Mouse (Mus musculus) CH12.LX (cell line): Measurements from ENCODE around the gene Eps15. TPM values are rescaled to one million over a fixed set of nuclear protein-coding genes. Genes with fewer than 3 reads are reported as not detected.

ENCODE experiments used
- DNase-seq: peaks from one replicate; pipeline ENCODE4 v3.0.0-alpha.2; 2013; ENCODE audit errors: extremely low read depth
- H3K27ac ChIP-seq: 2 replicates; pipeline ENCODE4 v1.5.1; 2012; ENCODE audit warnings: low read depth, mild to moderate bottlenecking, control low read depth, moderate library complexity; ENCODE audit not compliant: insufficient read depth
- H3K27me3 ChIP-seq: replicated peaks from 2 replicates; pipeline ENCODE3; 2012; ENCODE audit warnings: inconsistent platforms
- H3K36me3 ChIP-seq, 2 experiments: replicated peaks in 1 of 2; 2 replicates each; pipeline versions ENCODE3 to v1.6.1; 2012; ENCODE audit warnings: inconsistent platforms in 1 of 2, low read length in 1 of 2, mild to moderate bottlenecking in 1 of 2, mixed read lengths in 1 of 2, moderate library complexity in 1 of 2; ENCODE audit not compliant: control insufficient read depth in 1 of 2, insufficient read depth in 1 of 2
- H3K4me1 ChIP-seq, 2 experiments: 2 replicates each; pipeline ENCODE4 v1.6.1; 2012; ENCODE audit warnings: inconsistent platforms in 1 of 2, moderate library complexity in 1 of 2; ENCODE audit not compliant: insufficient read depth in 2 of 2, control insufficient read depth in 1 of 2
- H3K4me2 ChIP-seq: 2 replicates; pipeline ENCODE4 v1.6.1; 2012; ENCODE audit warnings: low read depth, mild to moderate bottlenecking, control low read depth; ENCODE audit not compliant: poor library complexity, insufficient read depth, severe bottlenecking
- H3K4me3 ChIP-seq, 3 experiments: fragments of 150-350 bp in 1 of 3; sonication (generic) in 1 of 3; replicated peaks in 1 of 3; 2 replicates each; pipeline versions ENCODE3 to v1.5.1; 2011 to 2012; ENCODE audit warnings: low read depth in 2 of 3, low read length in 2 of 3, mild to moderate bottlenecking in 2 of 3, moderate library complexity in 2 of 3, control low read depth in 1 of 3, improper control_type of control experiment in 1 of 3, inconsistent platforms in 1 of 3, mixed read lengths in 1 of 3; ENCODE audit not compliant: poor library complexity in 1 of 3
- H3K79me2 ChIP-seq: replicated peaks from 2 replicates; pipeline ENCODE4 v1.6.1; 2012; ENCODE audit warnings: mild to moderate bottlenecking, moderate library complexity; ENCODE audit not compliant: control insufficient read depth, poor library complexity, insufficient read depth, severe bottlenecking; ENCODE audit errors: extremely low read depth
- H3K9ac ChIP-seq: 2 replicates; pipeline ENCODE4 v1.6.1; 2012; ENCODE audit warnings: low read depth, mild to moderate bottlenecking, control low read depth, moderate library complexity; ENCODE audit not compliant: insufficient read depth
- H3K9me3 ChIP-seq: replicated peaks from 2 replicates; pipeline ENCODE3; 2012; ENCODE audit warnings: low read length, inconsistent platforms, mixed read lengths
- CHD2 ChIP-seq: IDR thresholded peaks from 2 replicates; pipeline ENCODE4 v1.6.1; 2011; ENCODE audit warnings: low read length, improper control_type of control experiment
- CTCF ChIP-seq, 2 experiments: IDR thresholded peaks in 1 of 2; conservative IDR thresholded peaks in 1 of 2; 2 replicates each; pipeline ENCODE4 v1.5.1; 2011 to 2012; ENCODE audit warnings: low read depth in 2 of 2, low read length in 2 of 2, improper control_type of control experiment in 1 of 2, inconsistent platforms in 1 of 2, mild to moderate bottlenecking in 1 of 2, moderate library complexity in 1 of 2
- ETS1 ChIP-seq: conservative IDR thresholded peaks from 2 replicates; pipeline ENCODE4 v1.6.1; 2012; ENCODE audit warnings: low read depth, mild to moderate bottlenecking, inconsistent platforms, low read length, improper control_type of control experiment, moderate library complexity
- HCFC1 ChIP-seq: IDR thresholded peaks from 2 replicates; pipeline ENCODE4 v1.6.1; 2012; ENCODE audit warnings: low read depth, mild to moderate bottlenecking, inconsistent platforms, low read length, improper control_type of control experiment
- JUN ChIP-seq: IDR thresholded peaks from 2 replicates; pipeline ENCODE4 v1.6.1; 2011; ENCODE audit warnings: low read depth, mild to moderate bottlenecking, low read length, improper control_type of control experiment, moderate library complexity; ENCODE audit not compliant: insufficient read depth
- KAT2A ChIP-seq: IDR thresholded peaks from 2 replicates; pipeline ENCODE4 v1.6.1; 2012; ENCODE audit warnings: low read length, improper control_type of control experiment, inconsistent platforms; ENCODE audit not compliant: insufficient replicate concordance
- MAFK ChIP-seq: IDR thresholded peaks from 2 replicates; pipeline ENCODE4 v1.6.1; 2011; ENCODE audit warnings: low read length, improper control_type of control experiment; ENCODE audit not compliant: insufficient replicate concordance
- MAX ChIP-seq: IDR thresholded peaks from 2 replicates; pipeline ENCODE4 v1.6.1; 2011; ENCODE audit warnings: low read length, improper control_type of control experiment
- MEF2A ChIP-seq: IDR thresholded peaks from 2 replicates; pipeline ENCODE4 v1.6.1; 2014; ENCODE audit warnings: low read depth, mild to moderate bottlenecking, inconsistent platforms, low read length, improper control_type of control experiment, borderline replicate concordance
- MXI1 ChIP-seq: IDR thresholded peaks from 2 replicates; pipeline ENCODE4 v1.6.1; 2011; ENCODE audit warnings: mild to moderate bottlenecking, low read depth, low read length, improper control_type of control experiment
- MYC ChIP-seq: IDR thresholded peaks from 2 replicates; pipeline ENCODE4 v1.6.1; 2011; ENCODE audit warnings: low read depth, mild to moderate bottlenecking, improper control_type of control experiment, low read length
- NRF1 ChIP-seq: IDR thresholded peaks from 2 replicates; pipeline ENCODE4 v1.6.1; 2014; ENCODE audit warnings: low read depth, mild to moderate bottlenecking, inconsistent platforms, low read length, improper control_type of control experiment, moderate library complexity
- POLR2AphosphoS2 ChIP-seq: IDR thresholded peaks from 2 replicates; pipeline ENCODE4 v1.6.1; 2011; ENCODE audit warnings: low read depth, low read length, improper control_type of control experiment
- SMC3 ChIP-seq: IDR thresholded peaks from 2 replicates; pipeline ENCODE4 v1.6.1; 2011; ENCODE audit warnings: low read depth, low read length, improper control_type of control experiment
- TBP ChIP-seq: conservative IDR thresholded peaks from 2 replicates; pipeline ENCODE4 v1.6.1; 2011; ENCODE audit warnings: low read depth, low read length, improper control_type of control experiment
- TCF12 ChIP-seq: IDR thresholded peaks from 2 replicates; pipeline ENCODE4 v1.6.1; 2014; ENCODE audit warnings: low read depth, mild to moderate bottlenecking, inconsistent platforms, low read length, improper control_type of control experiment
- UBTF ChIP-seq: IDR thresholded peaks from 2 replicates; pipeline ENCODE4 v1.6.1; 2012; ENCODE audit warnings: low read depth, mild to moderate bottlenecking, inconsistent platforms, low read length, improper control_type of control experiment, moderate library complexity
- USF1 ChIP-seq: IDR thresholded peaks from 2 replicates; pipeline ENCODE4 v1.6.1; 2014; ENCODE audit warnings: low read depth, mild to moderate bottlenecking, inconsistent platforms, low read length, improper control_type of control experiment
- ZMIZ1 ChIP-seq: IDR thresholded peaks from 2 replicates; pipeline ENCODE4 v1.6.1; 2012; ENCODE audit warnings: low read depth, mild to moderate bottlenecking, inconsistent platforms, low read length, improper control_type of control experiment
- dilution Hi-C: fragments of 300-500 bp; cut with MboI; formaldehyde crosslinking; loops from 2 replicates; pipeline ENCODE4 v1.14.3; 2020; ENCODE audit warnings: low sequenced_read_pairs; ENCODE audit not compliant: extremely low pct_unique_long_range_greater_than_20kb, extremely low pct_ligation_motif_present
- in situ Hi-C: fragments of 300-500 bp; cut with MboI; formaldehyde crosslinking; loops from 3 replicates; pipeline ENCODE4 v1.14.3; 2019; ENCODE audit warnings: low sequenced_read_pairs, low pct_ligation_motif_present, low pct_unique_long_range_greater_than_20kb, mixed read lengths
- polyA plus RNA-seq: library from polyadenylated mRNA; unstranded; fragments of >175 nt; gene quantifications from 2 replicates; pipeline ENCODE4 v1.2.1, GENCODE M21; 2012; ENCODE audit warnings: low read depth; ENCODE audit not compliant: insufficient read length
- total RNA-seq, 2 experiments: library from RNA; depleted of rRNA; stranded (reverse); fragments of 300-350 nt in 1 of 2; fragments of >200 nt in 1 of 2; gene quantifications; 2 replicates each; pipeline ENCODE4 v1.2.3; 2012 to 2014

Eps15 gene
- total and polyA plus RNA-seq, 3 experiments: 23.4 to 60.4 (median 39.6) TPM

- Histone ChIP-seq H3K79me2 (no peaks in the 10 kb centered on the region), H3K36me3 (no peaks in the 10 kb centered on the region), H3K27me3 (no peaks in the 10 kb centered on the region)
- dilution Hi-C loops: no loop called here
- no peak for DNase-seq
- TF ChIP-seq CHD2 (no peak), HCFC1 (no peak), POLR2AphosphoS2 (no peak), SMC3 (no peak), NRF1 (no peak), USF1 (no peak), ETS1 (no peak), MAFK (no peak), TBP (no peak), KAT2A (no peak), MAX (no peak), MXI1 (no peak), ZMIZ1 (no peak)
- TF ChIP-seq, all 38 proteins: peak for 0
- no peak overlapping the region for H3K9ac ChIP-seq
- no peak overlapping the region for H3K27ac ChIP-seq
- H3K4me2 ChIP-seq: no peak overlapping the region
- no peaks in the 10 kb centered on the region for H3K9me3 ChIP-seq
- H3K4me3 ChIP-seq: no peak overlapping the region
- peaks cover 0 to 3% of the 10 kb centered on the region in 2 experiments; a peak in 1 of 4 replicates for H3K4me1 ChIP-seq
- in situ Hi-C loops: no loop called here
Measured at GRCm38 (mm10) chr4:109257639-109258038, 22.4 kb upstream of the Eps15 start.

DNA sequence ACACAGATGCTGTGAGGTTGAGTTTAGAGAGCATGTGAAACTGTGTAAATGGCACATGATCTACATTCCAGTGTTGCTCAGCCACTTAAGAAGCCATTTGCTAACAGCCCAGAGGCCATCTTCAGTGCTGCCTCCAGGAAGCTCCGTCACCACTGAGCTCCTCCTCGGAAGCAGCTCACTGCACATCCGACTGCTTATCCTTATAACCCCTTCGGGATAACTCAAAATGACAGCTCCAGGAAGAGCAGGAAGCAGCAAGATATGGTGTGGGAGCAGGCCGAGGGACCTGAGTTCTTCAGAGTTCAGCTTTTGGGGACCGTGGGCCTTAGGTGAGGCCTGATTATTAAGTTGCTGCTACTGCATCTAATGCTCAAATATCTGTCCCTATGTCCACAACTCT is 18.0 kb upstream of the Eps15 start:
- Histone ChIP-seq H3K9ac (no peak overlapping the region), H3K4me3 (no peak overlapping the region), H3K79me2 (no peaks in the 10 kb centered on the region), H3K27ac (no peak overlapping the region), H3K27me3 (no peaks in the 10 kb centered on the region), H3K4me1 (peaks cover 0 to 5% of the 10 kb centered on the region in 2 experiments; a peak in 3 of 4 replicates), H3K36me3 (no peaks in the 10 kb centered on the region), H3K4me2 (no peak overlapping the region), H3K9me3 (no peaks in the 10 kb centered on the region)
- no peak for DNase-seq
- TF ChIP-seq UBTF (no peak), CTCF (conservative IDR thresholded peaks at IDR 0.05 in 1 of 2, IDR thresholded peaks at IDR 0.05 in 1 of 2; ENCODE audit: low read depth in 2 of 2, low read length in 2 of 2) (no peak), ZMIZ1 (no peak), JUN (no peak), KAT2A (no peak), TCF12 (no peak), MXI1 (no peak), MAX (no peak), MEF2A (no peak), MYC (no peak), MAFK (no peak)
- in situ Hi-C loops: no loop called here
- dilution Hi-C loops: no loop called here
